Mouse (Mus musculus) olfactory bulb, adult 2 months (tissue): Measurements from ENCODE around the gene Gm7534.

Experiments
- CTCF ChIP-seq: fragments of 200-500 bp; IDR thresholded peaks from 2 replicates; pipeline ENCODE4 v1.5.1; 2012; ENCODE audit warnings: low read depth, mild to moderate bottlenecking, low read length, moderate library complexity; ENCODE audit not compliant: insufficient read depth
- POLR2A ChIP-seq: fragments of 200-500 bp; IDR thresholded peaks from 2 replicates; pipeline ENCODE4 v1.6.1; 2012; ENCODE audit warnings: mild to moderate bottlenecking, low read depth, low read length, moderate library complexity; ENCODE audit not compliant: insufficient read depth

DNA sequence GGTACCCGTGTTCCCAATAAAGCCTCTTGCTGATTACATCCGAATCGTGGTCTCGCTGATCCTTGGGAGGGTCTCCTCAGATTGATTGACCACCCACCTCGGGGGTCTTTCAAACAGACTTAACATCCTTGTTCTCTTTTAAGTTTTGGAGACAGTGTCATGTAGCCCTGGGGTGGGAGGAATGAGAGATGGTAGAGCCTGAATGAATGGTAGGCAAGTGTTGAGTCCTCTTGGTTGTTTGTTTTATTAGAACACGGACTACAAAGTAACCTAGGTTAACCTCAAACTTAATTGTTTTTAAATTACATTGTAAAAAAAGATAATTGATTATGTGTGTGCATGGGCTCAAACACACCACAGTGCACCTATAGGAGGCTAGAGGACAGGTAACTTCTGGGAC lies 38.2 kb downstream of the Gm7534 start:
- TF ChIP-seq POLR2A (no peak), CTCF (no peak)
